Mouse (Mus musculus) cortical plate, adult 2 months (tissue): ENCODE measurements around the gene Eif4g3.

ENCODE experiments used
- CTCF ChIP-seq: fragments of 200-500 bp; IDR thresholded peaks from 2 replicates; pipeline ENCODE4 v1.5.1; 2011; ENCODE audit warnings: mild to moderate bottlenecking, control low read depth, low read length; ENCODE audit not compliant: insufficient read depth; ENCODE audit errors: extremely low read depth
- POLR2A ChIP-seq: fragments of 200-500 bp; IDR thresholded peaks from 2 replicates; pipeline ENCODE4 v1.6.1; 2011; ENCODE audit warnings: mild to moderate bottlenecking, low read length, control low read depth; ENCODE audit not compliant: insufficient read depth; ENCODE audit errors: extremely low read depth

- TF ChIP-seq POLR2A: peak; percentile 73
- no peak for TF ChIP-seq CTCF
These were observed 223.5 kb downstream of the Eif4g3 start, which contains the start of gene Hp1bp3 for GRCm38 (mm10) chr4:138216200-138216890.
